Mouse (Mus musculus) intestine, embryonic 16.5 days (tissue): ENCODE measurements around the gene Tmem102. TPM values are rescaled to one million over a fixed set of nuclear protein-coding genes. Genes with fewer than 3 reads are reported as not detected.

Experiments
- ATAC-seq: fragments of 200-750 bp; cut with Nextera tagmentation; 2 replicates; pipeline ENCODE4 v1.8.0; 2017; ENCODE audit warnings: moderate TSS enrichment, moderate library complexity
- H3K27ac ChIP-seq: fragments of 300-500 bp; sonication (generic); 2 replicates; pipeline ENCODE4 v1.5.1; 2014; ENCODE audit warnings: mild to moderate bottlenecking, low read length
- H3K27me3 ChIP-seq: fragments of 300-500 bp; sonication (generic); replicated peaks from 2 replicates; pipeline ENCODE4 v1.6.1; 2014; ENCODE audit warnings: low read length, control low read depth, mixed read lengths; ENCODE audit not compliant: control insufficient read depth, insufficient read depth
- H3K36me3 ChIP-seq: fragments of 300-500 bp; sonication (generic); 2 replicates; pipeline ENCODE4 v1.6.1; 2014; ENCODE audit warnings: low read length, control low read depth; ENCODE audit not compliant: control insufficient read depth, insufficient read depth
- H3K4me1 ChIP-seq: fragments of 300-500 bp; sonication (generic); 2 replicates; pipeline ENCODE4 v1.6.1; 2014; ENCODE audit warnings: low read length, control low read depth, mixed read lengths; ENCODE audit not compliant: control insufficient read depth, insufficient read depth
- H3K4me2 ChIP-seq: fragments of 300-500 bp; sonication (generic); 2 replicates; pipeline ENCODE4 v1.6.1; 2014; ENCODE audit warnings: low read depth, low read length, control low read depth
- H3K4me3 ChIP-seq: fragments of 300-500 bp; sonication (generic); 2 replicates; pipeline ENCODE4 v1.5.1; 2014; ENCODE audit warnings: mild to moderate bottlenecking, low read length
- H3K9ac ChIP-seq: fragments of 300-500 bp; sonication (generic); 2 replicates; pipeline ENCODE4 v1.6.1; 2014; ENCODE audit warnings: low read depth, low read length
- H3K9me3 ChIP-seq: fragments of 300-500 bp; sonication (generic); 2 replicates; pipeline ENCODE4 v1.6.1; 2016; ENCODE audit warnings: low read length, control low read depth; ENCODE audit not compliant: control insufficient read depth
- WGBS: fragments of 180-500 bp; shearing (Covaris S2); extraction: QIAGEN DNeasy Blood & Tissue Kit; methylation state at CpG from one replicate; pipeline ENCODE4 v1.1.7; 2014; 5-methylcytosine and 5-hydroxymethylcytosine counted together
- polyA plus RNA-seq: library from polyadenylated mRNA; unstranded; fragments of >200 nt; fragmentation: Nextera tagmentation; extraction: Ambion mirVana; gene quantifications from 2 replicates; pipeline ENCODE4 v1.2.1, GENCODE M21; 2015

Gene Tmem102
- 34.6 and 42.7 TPM in 2 replicates for polyA plus RNA-seq

DNA sequence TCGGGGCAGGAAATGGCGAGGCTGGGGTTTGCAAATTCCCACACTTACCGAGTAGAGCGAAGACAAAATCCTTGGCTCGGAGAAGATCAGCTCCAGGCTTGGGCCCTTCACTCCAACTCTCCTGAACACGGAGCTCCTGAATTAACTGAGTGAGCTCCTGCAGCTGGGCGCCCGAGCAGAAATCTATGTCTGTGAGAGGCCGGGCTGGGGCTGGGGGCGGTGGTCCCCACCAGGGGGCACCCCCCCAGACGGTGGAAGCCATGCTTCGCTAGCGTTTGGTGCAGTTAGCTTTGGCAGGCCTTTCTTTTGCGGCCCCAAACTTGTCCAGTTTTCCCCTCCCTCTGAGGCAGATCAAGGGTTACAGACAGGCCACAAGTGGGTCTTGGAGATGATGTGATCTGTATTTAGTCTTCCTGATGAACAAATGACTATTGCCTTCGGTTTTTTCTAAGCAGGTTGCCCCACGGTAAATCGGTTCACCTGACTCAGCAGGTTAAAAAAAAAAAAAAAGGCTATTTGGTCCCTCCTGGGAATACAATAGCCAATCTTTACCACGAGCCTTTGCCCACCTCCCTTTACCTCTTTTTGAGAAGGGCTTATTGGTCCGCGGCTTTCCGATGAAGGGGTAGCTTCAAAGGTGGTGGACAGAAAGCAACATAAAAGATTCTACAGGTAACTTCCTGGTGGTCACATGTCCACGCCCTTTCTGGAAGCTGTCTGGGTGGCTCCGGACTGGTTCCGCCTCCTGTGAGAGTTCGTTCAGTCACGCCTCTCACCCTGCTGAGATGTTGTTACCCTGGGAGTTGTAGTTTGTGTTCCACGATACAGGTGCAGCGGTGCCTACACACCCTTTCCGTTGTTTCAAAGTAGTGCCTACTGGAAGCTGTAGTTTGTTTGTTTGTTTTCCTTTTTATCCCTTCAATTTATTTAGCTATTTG lies at the start of gene Tmem102:
Tmem102 (minus strand) TSS at position 653 of the 938 bp plus-strand sequence.
- Histone ChIP-seq H3K4me1 (peaks cover 40% of the 10 kb centered on the region), H3K27ac (peak within 1 kb of the TSS; percentile 89), H3K36me3 (no peaks in the 10 kb centered on the region), H3K27me3 (0 out of 2 replicates have a peak, but pooled peaks cover 5% of the 10 kb centered on the region), H3K9ac (peak within 1 kb of the TSS; percentile 82), H3K9me3 (no peaks in the 10 kb centered on the region), H3K4me3 (peak within 1 kb of the TSS; percentile 64), H3K4me2 (peak within 1 kb of the TSS; percentile 98)
- 9% methylated on average over 29 of the region's 29 CpGs for WGBS
- ATAC-seq: peak; percentile 39

DNA sequence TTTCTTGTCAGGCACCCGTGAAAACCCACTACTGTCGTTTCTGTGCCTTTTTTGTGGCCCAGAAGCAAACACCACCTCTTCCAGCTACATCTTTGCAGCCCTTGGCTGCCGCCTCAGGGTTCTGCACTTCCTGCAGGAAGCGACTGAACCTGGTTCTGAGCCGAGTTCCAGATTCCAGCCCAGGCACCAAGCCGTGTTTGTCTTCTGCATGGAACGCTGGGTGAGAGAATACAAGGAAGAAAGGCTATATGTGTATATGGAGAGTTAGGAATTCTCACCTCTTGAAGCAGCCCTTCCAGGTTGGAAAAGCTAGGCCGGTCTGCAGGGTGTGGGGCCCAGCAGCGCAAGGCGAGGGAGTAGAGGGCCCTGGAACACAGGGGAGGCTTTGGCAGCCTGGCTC lies 49.3 kb upstream of the Tmem102 start:
- WGBS: 82% methylated on average over 10 of the region's 10 CpGs
- H3K27ac ChIP-seq: no peak overlapping the region
- H3K4me2 ChIP-seq: no peak overlapping the region
- H3K36me3 ChIP-seq: peaks cover 13% of the 10 kb centered on the region; the same call in 1 of the 2 replicates
- H3K9me3 ChIP-seq: no peaks in the 10 kb centered on the region
- H3K9ac ChIP-seq: no peak overlapping the region
- H3K4me1 ChIP-seq: peaks cover 5% of the 10 kb centered on the region; the same call in 1 of the 2 replicates
- H3K4me3 ChIP-seq: no peak overlapping the region
- H3K27me3 ChIP-seq: no peaks in the 10 kb centered on the region
- ATAC-seq: no peak

GRCm38 (mm10) chr11:69853994-69854393 lies 48.6 kb upstream of the Tmem102 start:
- H3K27ac ChIP-seq: peak overlapping the region; percentile 1; the same call in 1 of the 2 replicates
- peak; percentile 63 for ATAC-seq
- H3K4me2 ChIP-seq: no peak overlapping the region
- H3K36me3 ChIP-seq: peaks cover 15% of the 10 kb centered on the region; the same call in 1 of the 2 replicates
- no peaks in the 10 kb centered on the region for H3K27me3 ChIP-seq
- 44% methylated on average over 7 of the region's 7 CpGs for WGBS
- H3K4me3 ChIP-seq: no peak overlapping the region
- H3K9me3 ChIP-seq: no peaks in the 10 kb centered on the region
- H3K9ac ChIP-seq: no peak overlapping the region
- peaks cover 5% of the 10 kb centered on the region; the same call in 1 of the 2 replicates for H3K4me1 ChIP-seq

GRCm38 (mm10) chr11:69850754-69851153 lies 45.3 kb upstream of the Tmem102 start:
- Histone ChIP-seq H3K27ac (no peak overlapping the region), H3K27me3 (no peaks in the 10 kb centered on the region), H3K36me3 (peaks cover 21% of the 10 kb centered on the region; the same call in 1 of the 2 replicates), H3K4me3 (no peak overlapping the region), H3K4me2 (no peak overlapping the region), H3K4me1 (peaks cover 16% of the 10 kb centered on the region), H3K9me3 (no peaks in the 10 kb centered on the region), H3K9ac (no peak overlapping the region)
- 71% methylated on average over 8 of the region's 8 CpGs for WGBS
- ATAC-seq: no peak

DNA sequence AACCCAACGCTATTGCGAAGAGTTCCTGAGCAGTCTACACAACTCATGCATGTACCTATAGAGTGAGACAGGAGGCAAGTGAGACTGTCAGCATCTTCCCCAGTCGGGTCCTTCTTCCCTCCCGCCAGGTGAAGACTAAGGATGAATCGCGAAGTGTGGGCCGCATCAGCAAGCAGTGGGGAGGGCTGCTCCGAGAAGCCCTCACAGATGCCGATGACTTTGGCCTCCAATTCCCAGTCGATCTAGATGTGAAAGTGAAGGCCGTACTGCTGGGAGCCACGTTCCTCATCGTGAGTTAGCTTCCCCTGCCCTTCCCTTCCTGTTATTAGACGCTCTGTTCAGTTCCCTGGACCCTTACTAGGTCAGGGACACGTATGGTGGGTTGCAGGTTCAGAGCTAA lies 44.5 kb upstream of the Tmem102 start:
- Histone ChIP-seq H3K27me3 (no peaks in the 10 kb centered on the region), H3K27ac (no peak overlapping the region), H3K4me3 (no peak overlapping the region), H3K36me3 (peaks cover 21% of the 10 kb centered on the region; the same call in 1 of the 2 replicates), H3K4me1 (peaks cover 19% of the 10 kb centered on the region), H3K4me2 (no peak overlapping the region), H3K9me3 (no peaks in the 10 kb centered on the region), H3K9ac (no peak overlapping the region)
- 91% methylated on average over 15 of the region's 15 CpGs for WGBS
- ATAC-seq: no peak

DNA sequence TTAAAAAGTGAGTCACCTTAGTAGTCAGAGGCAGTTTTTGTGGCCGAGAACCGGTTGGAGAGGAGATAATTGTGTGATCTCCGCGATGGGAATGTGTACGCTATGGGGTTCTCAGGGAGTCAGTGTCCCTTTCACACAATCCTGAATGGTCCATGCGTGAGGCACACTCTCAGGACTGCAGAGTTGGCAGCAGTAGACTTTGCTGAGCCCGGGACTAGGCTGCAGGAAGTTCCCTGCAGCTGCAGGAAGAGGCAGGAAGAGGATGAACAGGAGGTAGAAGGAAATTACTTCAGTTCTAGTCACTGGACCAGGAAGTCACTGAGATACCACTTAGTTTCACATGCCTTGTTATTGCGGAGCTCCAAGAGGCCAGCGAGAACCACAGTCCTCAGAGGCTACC lies 43.7 kb upstream of the Tmem102 start:
- Histone ChIP-seq H3K9ac (no peak overlapping the region), H3K4me3 (no peak overlapping the region), H3K27ac (0 out of 2 replicates have a peak overlapping the region, but pooled peaks have one; percentile 18), H3K27me3 (no peaks in the 10 kb centered on the region), H3K4me2 (no peak overlapping the region), H3K9me3 (no peaks in the 10 kb centered on the region), H3K4me1 (peaks cover 19% of the 10 kb centered on the region), H3K36me3 (peaks cover 21% of the 10 kb centered on the region; the same call in 1 of the 2 replicates)
- no peak for ATAC-seq
- WGBS: 84% methylated on average over 9 of the region's 9 CpGs

GRCm38 (mm10) chr11:69848021-69848420 lies 42.6 kb upstream of the Tmem102 start:
- peak overlapping the region; percentile 73 for H3K9ac ChIP-seq
- peak overlapping the region; percentile 70; the same call in 1 of the 2 replicates for H3K4me3 ChIP-seq
- H3K36me3 ChIP-seq: peaks cover 21% of the 10 kb centered on the region; the same call in 1 of the 2 replicates

DNA sequence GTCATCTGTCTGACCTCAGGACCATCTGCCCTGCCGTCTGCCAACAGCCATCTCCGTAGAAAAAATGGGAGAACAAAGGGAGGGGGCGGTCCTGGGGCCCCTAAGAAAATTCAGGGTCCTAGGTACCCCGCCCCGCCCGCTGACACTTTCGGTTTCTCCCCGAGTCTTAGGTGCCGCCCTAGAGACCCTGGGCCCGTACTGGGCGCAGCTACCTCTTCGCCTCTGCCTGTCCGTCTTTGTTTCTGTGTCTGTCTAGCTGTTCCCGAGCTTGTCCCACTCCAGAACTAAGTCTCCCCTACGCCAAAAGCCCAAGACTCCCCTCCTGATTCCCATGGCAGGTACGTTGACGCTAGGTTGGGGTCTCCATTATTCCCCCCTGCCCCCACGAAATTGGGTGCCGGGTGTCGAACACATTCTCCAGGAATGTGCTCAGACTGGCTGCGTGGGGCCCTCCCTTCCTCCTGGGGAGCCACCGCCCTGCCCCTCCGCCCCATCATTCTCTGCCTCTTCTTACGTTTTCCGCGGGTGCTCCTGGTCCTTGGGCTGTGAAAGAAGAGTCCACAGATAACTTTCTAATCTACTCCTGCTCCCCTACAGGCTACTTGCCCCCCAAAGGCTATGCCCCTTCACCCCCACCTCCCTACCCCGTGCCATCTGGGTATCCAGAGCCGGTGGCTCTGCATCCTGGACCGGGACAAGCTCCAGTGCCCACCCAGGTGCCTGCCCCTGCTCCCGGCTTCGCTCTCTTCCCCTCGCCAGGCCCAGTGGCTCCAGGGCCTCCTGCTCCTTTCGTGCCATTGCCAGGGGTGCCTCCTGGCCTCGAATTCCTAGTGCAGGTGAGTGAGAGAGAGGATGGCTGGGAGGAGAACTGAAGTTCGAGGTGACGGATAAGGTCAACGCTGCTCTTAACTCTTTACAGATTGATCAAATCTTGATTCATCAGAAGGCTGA lies 41.6 kb upstream of the Tmem102 start:
- Histone ChIP-seq H3K4me1 (peaks cover 19% of the 10 kb centered on the region), H3K9me3 (no peaks in the 10 kb centered on the region), H3K27ac (peak overlapping the region; percentile 96), H3K4me2 (peak overlapping the region; percentile 80), H3K9ac (peak overlapping the region; percentile 73), H3K4me3 (peak overlapping the region; percentile 70), H3K36me3 (peaks cover 21% of the 10 kb centered on the region; the same call in 1 of the 2 replicates), H3K27me3 (no peaks in the 10 kb centered on the region)
- ATAC-seq: peak; percentile 62
- WGBS: 7% methylated on average over 37 of the region's 37 CpGs

More at GRCm38 (mm10) chr11:69848021-69848420, 42.6 kb upstream of the Tmem102 start:
- H3K4me1 ChIP-seq: peaks cover 19% of the 10 kb centered on the region
- no peaks in the 10 kb centered on the region for H3K9me3 ChIP-seq
- ATAC-seq: no peak
- H3K4me2 ChIP-seq: peak overlapping the region; percentile 80
- H3K27ac ChIP-seq: no peak overlapping the region
- 96% methylated on average over 6 of the region's 6 CpGs for WGBS
- no peaks in the 10 kb centered on the region for H3K27me3 ChIP-seq
